Mouse (Mus musculus) G1E (cell line): ENCODE results near the gene CK137956. TPM values are rescaled to one million over a fixed set of nuclear protein-coding genes. Genes with fewer than 3 reads are reported as not detected.

Experiments used
- ATAC-seq: 2 replicates; pipeline ENCODE4 v1.8.0; 2016; ENCODE audit warnings: mild to moderate bottlenecking; ENCODE audit not compliant: insufficient number of reproducible peaks, poor library complexity, low FRiP score, severe bottlenecking; ENCODE audit errors: extremely low read depth
- DNase-seq: peaks from one replicate; pipeline ENCODE4 v3.0.0; 2012; ENCODE audit warnings: low spot score
- H3K27me3 ChIP-seq: 2 replicates; pipeline ENCODE4 v1.6.1; 2012; ENCODE audit warnings: mild to moderate bottlenecking, low read length, inconsistent platforms; ENCODE audit not compliant: insufficient read depth
- H3K36me3 ChIP-seq: replicated peaks from 2 replicates; pipeline ENCODE3; 2012; ENCODE audit warnings: mild to moderate bottlenecking, inconsistent platforms
- H3K4me1 ChIP-seq: 2 replicates; pipeline ENCODE4 v1.6.1; 2012; ENCODE audit warnings: low read depth, low read length, inconsistent platforms, mixed read lengths; ENCODE audit not compliant: insufficient read depth
- H3K4me3 ChIP-seq: 2 replicates; pipeline ENCODE4 v1.5.1; 2012; ENCODE audit warnings: low read depth, mild to moderate bottlenecking, inconsistent platforms, low read length, moderate library complexity, mixed read lengths
- H3K9me3 ChIP-seq: replicated peaks from 2 replicates; pipeline ENCODE4 v1.6.1; 2012; ENCODE audit warnings: inconsistent platforms
- CTCF ChIP-seq: IDR thresholded peaks from 2 replicates; pipeline ENCODE4 v1.5.1; 2012; ENCODE audit warnings: low read depth, low read length, inconsistent platforms, mixed read lengths
- GATA1 ChIP-seq: IDR thresholded peaks from 2 replicates; pipeline ENCODE4 v1.6.1; 2012; ENCODE audit warnings: borderline replicate concordance, low read length, inconsistent platforms, mixed read lengths
- GATA2 ChIP-seq: IDR thresholded peaks from 2 replicates; pipeline ENCODE4 v1.6.1; 2012; ENCODE audit warnings: low read depth, low read length, inconsistent platforms, borderline replicate concordance
- POLR2AphosphoS5 ChIP-seq: IDR thresholded peaks from 2 replicates; pipeline ENCODE4 v1.6.1; 2012; ENCODE audit warnings: low read depth, low read length, inconsistent platforms; ENCODE audit not compliant: insufficient replicate concordance
- TAL1 ChIP-seq: conservative IDR thresholded peaks from 2 replicates; pipeline ENCODE4 v1.6.1; 2012; ENCODE audit warnings: low read depth, low read length, inconsistent platforms, mixed read lengths
- polyA plus RNA-seq: library from polyadenylated mRNA; stranded (reverse); fragments of >175 nt; gene quantifications from 2 replicates; pipeline ENCODE4 v1.2.3, GENCODE M21; 2012
- total RNA-seq, 2 experiments: library from RNA; stranded (forward) in 1 of 2; stranded (reverse) in 1 of 2; fragments of 200-1000 nt in 1 of 2; fragments of >200 nt in 1 of 2; fragmentation: Nextera tagmentation in 1 of 2; gene quantifications; 2 replicates each; pipeline ENCODE4 v1.2.3; 2014 to 2017

The CK137956 gene
- total and polyA plus RNA-seq, 3 experiments: not detected

GRCm38 (mm10) chr4:127972976-127973375, 2.2 kb upstream of the CK137956 start:
- ATAC-seq (no peak), DNase-seq (no peak)
- Histone ChIP-seq H3K9me3 (peaks cover 69% of the 10 kb centered on the region), H3K4me1 (no peaks in the 10 kb centered on the region), H3K4me3 (no peak overlapping the region), H3K36me3 (no peaks in the 10 kb centered on the region), H3K27me3 (no peaks in the 10 kb centered on the region; the same call in 1 of the 2 replicates)
- TF ChIP-seq CTCF: no peak
- TF ChIP-seq POLR2AphosphoS5: no peak
- no peak for TF ChIP-seq TAL1
- no peak for TF ChIP-seq GATA1
- no peak for TF ChIP-seq GATA2

GRCm38 (mm10) chr4:127970018-127970421, 731 bp downstream of the CK137956 start:
- TF ChIP-seq POLR2AphosphoS5: no peak
- TF ChIP-seq GATA2: no peak
- TF ChIP-seq CTCF: no peak
- DNase-seq (no peak), ATAC-seq (no peak)
- H3K4me1 ChIP-seq: no peaks in the 10 kb centered on the region
- peaks cover 74% of the 10 kb centered on the region for H3K9me3 ChIP-seq
- H3K4me3 ChIP-seq: no peak overlapping the region
- no peaks in the 10 kb centered on the region for H3K36me3 ChIP-seq
- no peaks in the 10 kb centered on the region; the same call in 1 of the 2 replicates for H3K27me3 ChIP-seq

GRCm38 (mm10) chr4:127969101-127969500, 1.6 kb downstream of the CK137956 start:
- no peak for DNase-seq
- H3K4me3 ChIP-seq: no peak overlapping the region
- ATAC-seq: no peak
- peaks cover 78% of the 10 kb centered on the region for H3K9me3 ChIP-seq
- H3K27me3 ChIP-seq: no peaks in the 10 kb centered on the region; the same call in 1 of the 2 replicates
- no peaks in the 10 kb centered on the region for H3K4me1 ChIP-seq
- no peak for TF ChIP-seq POLR2AphosphoS5
- no peak for TF ChIP-seq CTCF
- TF ChIP-seq TAL1: no peak
- no peak for TF ChIP-seq GATA2
- no peak for TF ChIP-seq GATA1
- H3K36me3 ChIP-seq: no peaks in the 10 kb centered on the region

GRCm38 (mm10) chr4:127953006-127953710, 17.6 kb downstream of the CK137956 start:
- no peaks in the 10 kb centered on the region for H3K36me3 ChIP-seq
- no peaks in the 10 kb centered on the region for H3K27me3 ChIP-seq
- peaks cover 90% of the 10 kb centered on the region for H3K9me3 ChIP-seq
- no peak for ATAC-seq
- TF ChIP-seq TAL1 (no peak), CTCF (no peak), GATA1 (no peak), POLR2AphosphoS5 (no peak), GATA2 (no peak)
- H3K4me1 ChIP-seq: no peaks in the 10 kb centered on the region
- no peak overlapping the region for H3K4me3 ChIP-seq
- no peak for DNase-seq

GRCm38 (mm10) chr4:127947696-127948095, 23.1 kb downstream of the CK137956 start:
- ATAC-seq (no peak), DNase-seq (no peak)
- no peaks in the 10 kb centered on the region for H3K36me3 ChIP-seq
- no peaks in the 10 kb centered on the region for H3K4me1 ChIP-seq
- H3K9me3 ChIP-seq: peaks cover 82% of the 10 kb centered on the region
- no peaks in the 10 kb centered on the region for H3K27me3 ChIP-seq
- H3K4me3 ChIP-seq: no peak overlapping the region
- no peak for TF ChIP-seq CTCF
- TF ChIP-seq TAL1: no peak

- peaks cover 87% of the 10 kb centered on the region for H3K9me3 ChIP-seq
- no peak overlapping the region for H3K4me3 ChIP-seq
- H3K27me3 ChIP-seq: no peaks in the 10 kb centered on the region
These were observed 33.3 kb downstream of the CK137956 start for GRCm38 (mm10) chr4:127937474-127937873.

More at GRCm38 (mm10) chr4:127937474-127937873, 33.3 kb downstream of the CK137956 start:
- DNase-seq: no peak
- no peak for ATAC-seq
- H3K4me1 ChIP-seq: no peaks in the 10 kb centered on the region
- H3K36me3 ChIP-seq: no peaks in the 10 kb centered on the region
- TF ChIP-seq CTCF (no peak), GATA2 (no peak), POLR2AphosphoS5 (no peak), GATA1 (no peak), TAL1 (no peak)
